Mouse (Mus musculus) gastrocnemius, adult 18-20 months (tissue): Measurements from ENCODE around the gene Znfx1. TPM values are rescaled to one million over a fixed set of nuclear protein-coding genes. Genes with fewer than 3 reads are reported as not detected.
A peak's percentile ranks its signal among the peaks of the same experiment; 100 is the strongest.
"Not testable (repeated sequence)": the region's sequence is repeated elsewhere in the genome, so short reads cannot be mapped to it uniquely, and the experiment has no call there.

ENCODE experiments used
- DNase-seq: peaks from one replicate; pipeline ENCODE4 v3.0.0; 2021; ENCODE audit warnings: low spot score
- total RNA-seq, 2 experiments: library from RNA; stranded (reverse); gene quantifications; 2 replicates each; pipeline ENCODE4 v1.2.3; 2021

The Znfx1 gene
- total RNA-seq, 2 experiments from 2014 or later = 25.7 to 26.8 TPM

- DNase-seq = peak; percentile 53
Observed at GRCm38 (mm10) chr2:167055386-167055785, 7.4 kb downstream of the Znfx1 start.

GRCm38 (mm10) chr2:167053127-167053844 lies 9.5 kb downstream of the Znfx1 start:
- no peak for DNase-seq

- no peak for DNase-seq
Observed at GRCm38 (mm10) chr2:167048698-167049358, 14.0 kb downstream of the Znfx1 start.

- no peak for DNase-seq
Observed at GRCm38 (mm10) chr2:167048223-167048622, 14.6 kb downstream of the Znfx1 start.

- DNase-seq = no peak
Observed at GRCm38 (mm10) chr2:167043400-167044121, 19.3 kb downstream of the Znfx1 start.

GRCm38 (mm10) chr2:167039386-167039785 lies 23.4 kb downstream of the Znfx1 start:
- DNase-seq = no peak

GRCm38 (mm10) chr2:167038716-167039115 lies 24.1 kb downstream of the Znfx1 start:
- DNase-seq = no peak

- DNase-seq = no peak
Observed at GRCm38 (mm10) chr2:167038297-167038696, 24.5 kb downstream of the Znfx1 start.

- DNase-seq = no peak
Observed at GRCm38 (mm10) chr2:167037710-167038109, 25.1 kb downstream of the Znfx1 start.

- no peak for DNase-seq
Observed at GRCm38 (mm10) chr2:167030507-167030906, 32.3 kb downstream of the Znfx1 start.

GRCm38 (mm10) chr2:167028553-167028952 lies 34.3 kb downstream of the Znfx1 start:
- no peak for DNase-seq

GRCm38 (mm10) chr2:167019396-167019795 lies 43.4 kb downstream of the Znfx1 start:
- no peak for DNase-seq

GRCm38 (mm10) chr2:167015382-167015718 lies 47.5 kb downstream of the Znfx1 start:
- no peak for DNase-seq

GRCm38 (mm10) chr2:167014702-167015381 lies 48.0 kb downstream of the Znfx1 start, which contains the start of gene Ddx27:
Ddx27 (plus strand) TSS chr2:167015193.
- DNase-seq = peak; percentile 93

GRCm38 (mm10) chr2:167010546-167010945 lies 52.3 kb downstream of the Znfx1 start:
- no peak for DNase-seq

- DNase-seq = no peak
Observed at GRCm38 (mm10) chr2:167009483-167009882, 53.3 kb downstream of the Znfx1 start.

- DNase-seq = not testable (repeated sequence)
Observed at GRCm38 (mm10) chr2:167007565-167007964, 55.2 kb downstream of the Znfx1 start.

GRCm38 (mm10) chr2:167007001-167007491 lies 55.8 kb downstream of the Znfx1 start:
- no peak for DNase-seq

- no peak for DNase-seq
Observed at GRCm38 (mm10) chr2:167006355-167006754, 56.5 kb downstream of the Znfx1 start.

- DNase-seq = peak; percentile 82
Observed at GRCm38 (mm10) chr2:167004099-167004854, 58.5 kb downstream of the Znfx1 start.

- DNase-seq = no peak
Observed at GRCm38 (mm10) chr2:167001486-167001885, 61.3 kb downstream of the Znfx1 start.
